Mouse (Mus musculus): Measurements from ENCODE around the gene Mylpf.

- TF ChIP-seq CTCF (IDR thresholded peaks at IDR 0.05; ENCODE audit: low read depth, low read length) (no peak), POLR2A (IDR thresholded peaks at IDR 0.05; ENCODE audit: extremely low read depth, insufficient read depth, low read length) (no peak)
Observed at GRCm38 (mm10) chr7:127187351-127187750, 21.3 kb upstream of the Mylpf start.
